Mouse (Mus musculus): Measurements from ENCODE around the gene Fkbp5. TPM values are rescaled to one million over a fixed set of nuclear protein-coding genes. Genes with fewer than 3 reads are reported as not detected.

The Fkbp5 gene
- polyA plus RNA-seq, 1 experiment, result 18.9 TPM

DNA sequence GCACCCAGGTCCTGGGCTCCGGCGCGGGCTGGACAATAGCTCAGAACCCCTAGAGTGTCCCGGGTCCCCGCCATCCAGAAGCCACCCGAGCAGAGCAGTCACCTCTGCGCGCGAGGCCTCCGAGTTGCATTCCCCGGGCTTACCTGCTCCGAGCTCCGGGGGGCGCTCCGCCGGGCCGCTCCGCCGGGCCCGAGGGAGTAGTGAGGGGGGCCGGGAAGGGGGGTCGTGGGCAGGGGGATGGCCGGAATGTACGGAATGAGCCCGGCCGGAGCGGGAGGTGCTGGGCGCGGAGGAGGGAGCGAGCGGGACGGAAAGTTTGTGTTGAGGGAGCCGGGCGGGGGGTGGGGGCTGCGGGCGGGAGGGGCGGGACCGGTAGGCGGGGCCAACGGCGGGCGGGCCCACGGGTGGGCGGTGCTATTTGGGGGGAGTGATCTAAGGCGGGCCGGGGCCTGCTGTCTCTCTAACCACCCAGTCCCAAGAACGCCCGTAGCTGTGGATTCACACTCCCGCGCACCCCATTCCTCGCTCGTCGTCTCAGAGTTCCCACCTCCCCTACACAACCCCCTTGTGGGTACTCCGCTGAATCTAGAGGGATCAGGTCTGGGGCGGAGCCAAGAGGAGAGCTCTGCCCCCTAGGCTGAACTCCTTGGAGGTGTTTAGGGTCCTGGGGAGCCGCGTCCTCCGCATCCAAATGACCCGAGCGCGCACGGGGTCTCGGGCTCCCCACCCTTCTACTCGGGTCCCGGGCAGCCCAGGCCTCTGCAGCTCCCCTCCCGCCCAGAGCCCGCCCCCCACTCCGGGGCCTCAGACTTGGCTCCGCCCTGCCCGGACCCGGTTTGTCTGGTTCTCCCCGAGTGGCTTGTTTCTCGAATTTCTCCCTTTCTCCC lies 166.6 kb downstream of the Fkbp5 start, which contains the start of gene Tead3:
Tead3 (minus strand) TSS at position 352 of the 887 bp plus-strand sequence.
- DNase-seq (ENCODE audit: extremely low spot score in 1 of 2, low spot score in 1 of 2), result no peak

DNA sequence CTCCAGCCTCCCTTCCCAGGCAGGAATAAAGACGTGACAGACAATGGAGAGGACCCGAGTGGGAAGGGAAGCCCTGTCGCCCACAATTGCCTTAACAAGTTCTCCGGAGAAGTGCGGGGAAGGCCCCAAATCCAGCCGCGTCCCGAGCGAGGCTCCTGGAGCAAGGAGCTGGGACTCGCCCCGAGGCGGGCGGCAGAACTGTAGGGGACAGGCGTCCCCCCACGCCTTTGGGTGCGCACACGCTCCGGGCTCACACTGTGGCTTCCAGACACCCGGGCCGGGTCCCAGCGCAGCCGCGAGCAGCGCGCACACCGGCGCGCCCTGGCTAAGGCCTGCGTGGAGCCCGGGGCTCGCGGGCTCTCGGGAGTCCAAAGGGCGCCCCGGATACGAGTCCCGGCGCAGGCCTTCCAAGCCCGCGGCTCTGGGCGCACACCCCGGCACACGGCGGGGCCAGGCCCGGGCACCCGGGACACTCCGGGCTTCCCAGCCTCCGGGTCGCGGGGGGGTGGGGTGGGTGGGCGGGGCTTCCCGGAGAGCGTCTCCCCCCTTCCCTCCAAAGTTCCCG lies 167.3 kb downstream of the Fkbp5 start:
- no peak for DNase-seq (ENCODE audit: extremely low spot score in 1 of 2, low spot score in 1 of 2)

DNA sequence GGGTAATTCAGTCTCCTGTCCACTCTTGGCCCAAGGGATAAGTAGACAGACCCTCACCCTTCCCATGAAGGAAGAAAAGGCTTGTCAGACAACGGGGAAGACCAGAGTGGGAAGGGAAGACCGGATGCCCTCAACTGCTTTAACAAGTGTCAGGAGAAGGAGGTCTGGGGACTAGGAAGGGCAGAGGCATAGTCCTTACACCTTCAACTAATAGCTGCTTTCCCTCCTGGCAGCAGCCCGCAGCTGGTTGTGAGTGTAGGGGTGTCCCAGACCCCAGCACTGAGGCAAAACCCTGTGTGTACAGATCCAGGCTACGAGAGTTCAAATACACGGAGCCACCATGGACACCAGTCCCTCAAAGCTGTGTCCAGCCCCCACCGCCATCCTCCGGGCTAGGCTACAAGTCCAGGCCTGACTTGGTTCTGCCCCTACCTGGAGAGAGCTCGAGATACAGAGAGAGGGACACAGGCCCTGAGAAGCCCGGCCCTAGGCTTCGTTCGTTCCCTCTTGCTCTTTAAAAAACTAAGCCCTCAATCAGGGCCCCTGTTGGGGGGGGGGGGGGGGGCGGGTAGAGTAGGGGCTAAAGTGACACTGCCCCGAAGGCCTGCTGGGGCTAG lies 168.0 kb downstream of the Fkbp5 start:
- no peak for DNase-seq (ENCODE audit: extremely low spot score in 1 of 2, low spot score in 1 of 2)

Other genes starting within 250 kb of the Fkbp5 start
- 16.9 and 18.7 TPM in 2 replicates for gene Fance, start 204.0 kb downstream of the Fkbp5 start, polyA plus RNA-seq (2012; rRNA removed)
- gene Rpl10a, start 189.1 kb downstream of the Fkbp5 start, polyA plus RNA-seq (2012; rRNA removed), result 771 and 790 TPM in 2 replicates
- gene Tead3, start 166.7 kb downstream of the Fkbp5 start, polyA plus RNA-seq (2012; rRNA removed), result 2.5 and 2.9 TPM in 2 replicates
- 0.19 TPM in 1 of 2 replicates, not detected in the other for gene Tulp1, start 152.3 kb downstream of the Fkbp5 start, polyA plus RNA-seq (2012; rRNA removed)
- gene Armc12, start 13.3 kb upstream of the Fkbp5 start, polyA plus RNA-seq (2012; rRNA removed), result not detected in 2 replicates
- gene Clpsl2, start 31.9 kb upstream of the Fkbp5 start, polyA plus RNA-seq (2012; rRNA removed), result not detected in 2 replicates
- 0.18 TPM in 1 of 2 replicates, not detected in the other for gene Clps, start 43.2 kb upstream of the Fkbp5 start, polyA plus RNA-seq (2012; rRNA removed)
- 8.4 and 8.5 TPM in 2 replicates for gene Lhfpl5, start 58.1 kb upstream of the Fkbp5 start, polyA plus RNA-seq (2012; rRNA removed)
- 58.6 and 65.0 TPM in 2 replicates for gene Srpk1, start 105.2 kb upstream of the Fkbp5 start, polyA plus RNA-seq (2012; rRNA removed)
- 8.6 TPM in 2 replicates for gene Slc26a8, start 172.7 kb upstream of the Fkbp5 start, polyA plus RNA-seq (2012; rRNA removed)
- 108 and 110 TPM in 2 replicates for gene Mapk14, start 173.8 kb upstream of the Fkbp5 start, polyA plus RNA-seq (2012; rRNA removed)
- gene AC170998.1, start 208.6 kb upstream of the Fkbp5 start, polyA plus RNA-seq (2012; rRNA removed), result 0.95 and 1.1 TPM in 2 replicates

Measured in frontal cortex, adult 2 months (tissue).